Mouse (Mus musculus): Measurements from ENCODE around the gene Spcs3.

GRCm38 (mm10) chr8:54562137-54562536 lies 32.3 kb upstream of the Spcs3 start:
- no peak for TF ChIP-seq CTCF (conservative IDR thresholded peaks at IDR 0.05; ENCODE audit: low read length)
- TF ChIP-seq NANOG (IDR thresholded peaks at IDR 0.05; ENCODE audit: borderline replicate concordance, low read length): no peak
